Mouse (Mus musculus) heart, embryonic 14.5 days (tissue): ENCODE results near the gene Afap1l2. TPM values are rescaled to one million over a fixed set of nuclear protein-coding genes. Genes with fewer than 3 reads are reported as not detected.

Experiments used
- ATAC-seq: fragments of 200-750 bp; cut with Nextera tagmentation; 2 replicates; pipeline ENCODE4 v1.8.0; 2017; ENCODE audit warnings: low read depth, moderate TSS enrichment; ENCODE audit not compliant: insufficient number of reproducible peaks, insufficient read depth, low FRiP score
- H3K27ac ChIP-seq, 2 experiments: fragments of 200-500 bp in 1 of 2; fragments of 300-500 bp in 1 of 2; sonication (generic) in 1 of 2; replicated peaks in 1 of 2; 2 replicates each; pipeline ENCODE4 v1.5.1; 2012 to 2014; ENCODE audit warnings: low read depth in 2 of 2, low read length in 2 of 2, control low read depth in 1 of 2, mild to moderate bottlenecking in 1 of 2, mixed read lengths in 1 of 2; ENCODE audit not compliant: control insufficient read depth in 1 of 2, insufficient read depth in 1 of 2
- H3K27me3 ChIP-seq: fragments of 300-500 bp; sonication (generic); 2 replicates; pipeline ENCODE4 v1.6.1; 2014; ENCODE audit warnings: mild to moderate bottlenecking, low read length, control low read depth; ENCODE audit not compliant: control insufficient read depth, insufficient read depth
- H3K36me3 ChIP-seq: fragments of 300-500 bp; sonication (generic); 2 replicates; pipeline ENCODE4 v1.6.1; 2014; ENCODE audit warnings: mild to moderate bottlenecking, control low read depth, low read length, mixed read lengths; ENCODE audit not compliant: control insufficient read depth, insufficient read depth
- H3K4me1 ChIP-seq, 2 experiments: fragments of 200-500 bp in 1 of 2; fragments of 300-500 bp in 1 of 2; sonication (generic) in 1 of 2; 2 replicates each; pipeline ENCODE4 v1.6.1; 2012 to 2014; ENCODE audit warnings: low read length in 2 of 2, control low read depth in 1 of 2, mixed read lengths in 1 of 2; ENCODE audit not compliant: control insufficient read depth in 2 of 2, insufficient read depth in 2 of 2
- H3K4me2 ChIP-seq: fragments of 300-500 bp; sonication (generic); 2 replicates; pipeline ENCODE4 v1.6.1; 2014; ENCODE audit warnings: mild to moderate bottlenecking, low read length
- H3K4me3 ChIP-seq, 2 experiments: fragments of 200-500 bp in 1 of 2; fragments of 300-500 bp in 1 of 2; sonication (generic) in 1 of 2; 2 replicates each; pipeline ENCODE4 v1.5.1; 2012 to 2014; ENCODE audit warnings: low read length in 2 of 2, mild to moderate bottlenecking in 2 of 2, control low read depth in 1 of 2, low read depth in 1 of 2, moderate library complexity in 1 of 2; ENCODE audit not compliant: control insufficient read depth in 1 of 2, insufficient read depth in 1 of 2
- H3K9ac ChIP-seq: fragments of 300-500 bp; sonication (generic); 2 replicates; pipeline ENCODE4 v1.6.1; 2014; ENCODE audit warnings: mild to moderate bottlenecking, low read length
- H3K9me3 ChIP-seq: fragments of 300-500 bp; sonication (generic); 2 replicates; pipeline ENCODE4 v1.6.1; 2016; ENCODE audit warnings: low read length, control low read depth; ENCODE audit not compliant: control insufficient read depth
- WGBS: fragments of 180-500 bp; shearing (Covaris S2); extraction: QIAGEN DNeasy Blood & Tissue Kit; methylation state at CpG from one replicate; pipeline ENCODE4 v1.1.7; 2014; 5-methylcytosine and 5-hydroxymethylcytosine counted together
- polyA plus RNA-seq: library from polyadenylated mRNA; unstranded; fragments of >200 nt; fragmentation: Nextera tagmentation; extraction: Ambion mirVana; gene quantifications from 2 replicates; pipeline ENCODE4 v1.2.1, GENCODE M21; 2014

The Afap1l2 gene
- polyA plus RNA-seq, 1 experiment from 2014 or later, result 0.84 TPM

- H3K36me3 ChIP-seq, result no peaks in the 10 kb centered on the region
- no peak overlapping the region for H3K4me3 ChIP-seq
- H3K4me1 ChIP-seq, result no peaks in the 10 kb centered on the region
- H3K4me2 ChIP-seq, result no peak overlapping the region
- no peak overlapping the region for H3K27ac ChIP-seq
- 79% methylated on average over 3 of the region's 3 CpGs for WGBS
- no peak overlapping the region for H3K9ac ChIP-seq
- no peaks in the 10 kb centered on the region for H3K27me3 ChIP-seq
- H3K9me3 ChIP-seq, result no peaks in the 10 kb centered on the region
- ATAC-seq, result no peak
Observed at GRCm38 (mm10) chr19:56946727-56947126, 61.3 kb downstream of the Afap1l2 start.

GRCm38 (mm10) chr19:56946277-56946676, 61.8 kb downstream of the Afap1l2 start:
- Histone ChIP-seq H3K9ac (no peak overlapping the region), H3K9me3 (no peaks in the 10 kb centered on the region), H3K4me3 (no peak overlapping the region), H3K27me3 (no peaks in the 10 kb centered on the region), H3K36me3 (no peaks in the 10 kb centered on the region), H3K27ac (no peak overlapping the region), H3K4me2 (no peak overlapping the region), H3K4me1 (no peaks in the 10 kb centered on the region)
- no peak for ATAC-seq
- 90% methylated on average over 7 of the region's 7 CpGs for WGBS

- Histone ChIP-seq H3K4me2 (no peak overlapping the region), H3K9ac (no peak overlapping the region), H3K9me3 (no peaks in the 10 kb centered on the region), H3K27me3 (no peaks in the 10 kb centered on the region), H3K4me1 (peaks cover under 1 to 3% of the 10 kb centered on the region in 2 experiments; a peak in 1 of 4 replicates), H3K36me3 (no peaks in the 10 kb centered on the region), H3K4me3 (no peak overlapping the region), H3K27ac (no peak overlapping the region)
- no peak for ATAC-seq
- 84% methylated on average over 2 of the region's 2 CpGs for WGBS
Observed at GRCm38 (mm10) chr19:56945621-56946020, 62.4 kb downstream of the Afap1l2 start.

- no peak for ATAC-seq
- Histone ChIP-seq H3K27me3 (no peaks in the 10 kb centered on the region), H3K27ac (no peak overlapping the region), H3K4me1 (peaks cover 2 to 5% of the 10 kb centered on the region in 2 experiments; a peak in 3 of 4 replicates), H3K9me3 (no peaks in the 10 kb centered on the region), H3K4me3 (no peak overlapping the region), H3K4me2 (no peak overlapping the region), H3K9ac (no peak overlapping the region), H3K36me3 (no peaks in the 10 kb centered on the region)
- WGBS, result 95% methylated on average over 3 of the region's 3 CpGs
Observed at GRCm38 (mm10) chr19:56944826-56945225, 63.2 kb downstream of the Afap1l2 start.

- Histone ChIP-seq H3K27me3 (no peaks in the 10 kb centered on the region), H3K4me2 (no peak overlapping the region), H3K9ac (no peak overlapping the region), H3K9me3 (no peaks in the 10 kb centered on the region), H3K4me1 (peaks cover 2 to 8% of the 10 kb centered on the region in 2 experiments; a peak in 3 of 4 replicates), H3K4me3 (no peak overlapping the region), H3K36me3 (no peaks in the 10 kb centered on the region), H3K27ac (no peak overlapping the region)
- WGBS, result 77% methylated on average over 9 of the region's 9 CpGs
- no peak for ATAC-seq
Observed at GRCm38 (mm10) chr19:56944211-56944610, 63.8 kb downstream of the Afap1l2 start.

- H3K4me2 ChIP-seq, result no peak overlapping the region
- H3K4me3 ChIP-seq, result no peak overlapping the region
- no peaks in the 10 kb centered on the region for H3K9me3 ChIP-seq
- 88% methylated on average over 7 of the region's 7 CpGs for WGBS
- H3K4me1 ChIP-seq, result peaks cover 2 to 9% of the 10 kb centered on the region in 2 experiments; a peak in 3 of 4 replicates
- H3K36me3 ChIP-seq, result no peaks in the 10 kb centered on the region
- H3K27me3 ChIP-seq, result no peaks in the 10 kb centered on the region
- H3K27ac ChIP-seq, result no peak overlapping the region
- no peak for ATAC-seq
- no peak overlapping the region for H3K9ac ChIP-seq
Observed at GRCm38 (mm10) chr19:56942216-56942615, 65.8 kb downstream of the Afap1l2 start.

- H3K9ac ChIP-seq, result no peak overlapping the region
- peaks cover 4 to 14% of the 10 kb centered on the region in 2 experiments; a peak in 3 of 4 replicates for H3K4me1 ChIP-seq
- no peak for ATAC-seq
- H3K9me3 ChIP-seq, result no peaks in the 10 kb centered on the region
- H3K27me3 ChIP-seq, result no peaks in the 10 kb centered on the region
- no peaks in the 10 kb centered on the region for H3K36me3 ChIP-seq
- no peak overlapping the region for H3K27ac ChIP-seq
- H3K4me3 ChIP-seq, result no peak overlapping the region
- no peak overlapping the region for H3K4me2 ChIP-seq
- 58% methylated on average over 11 of the region's 11 CpGs for WGBS
Observed at GRCm38 (mm10) chr19:56940507-56940906, 67.5 kb downstream of the Afap1l2 start.

- no peaks in the 10 kb centered on the region for H3K9me3 ChIP-seq
- no peaks in the 10 kb centered on the region for H3K27me3 ChIP-seq
- no peaks in the 10 kb centered on the region for H3K36me3 ChIP-seq
- no peak overlapping the region for H3K4me3 ChIP-seq
- WGBS, result 60% methylated on average over 9 of the region's 9 CpGs
- H3K27ac ChIP-seq, result no peak overlapping the region
- H3K4me1 ChIP-seq, result peaks cover 4 to 14% of the 10 kb centered on the region in 2 experiments; a peak in 3 of 4 replicates
- H3K9ac ChIP-seq, result no peak overlapping the region
- no peak overlapping the region for H3K4me2 ChIP-seq
- ATAC-seq, result no peak
Observed at GRCm38 (mm10) chr19:56939826-56940225, 68.2 kb downstream of the Afap1l2 start.
